1 mouse cellular context compared by ENCODE assay signal in the genomic region with DNA sequence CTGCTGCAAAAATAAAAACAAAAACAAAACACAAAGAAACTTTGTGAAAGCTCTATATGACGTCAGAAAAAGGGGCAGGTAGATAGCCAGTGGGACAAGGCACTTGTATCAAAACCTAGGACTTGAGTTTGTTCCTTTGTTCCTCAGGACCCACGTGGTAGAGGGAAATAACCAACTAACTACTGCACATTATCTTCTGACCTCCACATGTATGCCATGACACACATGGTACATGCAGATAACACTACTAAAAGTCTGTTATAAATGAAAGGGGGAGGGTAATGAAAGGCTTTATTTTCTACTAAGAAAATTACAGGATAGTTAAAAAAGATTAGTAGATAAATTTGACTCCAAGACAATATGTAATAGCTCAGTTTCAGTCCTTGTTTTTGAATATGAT.
TF ChIP-seq lines count a peak whose summit lies in the region.

No protein-coding gene starts in this region.

TF ChIP-seq in MEL, 35 proteins besides CTCF, POLR2A, EP300 and RAD21 (continued from another document):
- TF ChIP-seq ELF1 (IDR thresholded peaks at IDR 0.05; ENCODE audit: low read depth, low read length) (no peak), ZC3H11A (IDR thresholded peaks at IDR 0.05; ENCODE audit: low read depth, low read length) (no peak), TAL1 (IDR thresholded peaks at IDR 0.05; ENCODE audit: low read length) (peak; percentile 91), CHD2 (IDR thresholded peaks at IDR 0.05; ENCODE audit: low read length) (peak; percentile 44), HCFC1 (IDR thresholded peaks at IDR 0.05; ENCODE audit: low read depth, low read length) (no peak)
